ENCODE assay signal across 24 mouse cellular contexts in genomic region chr2:5930291-5931054, GRCm38 (mm10). TPM values are rescaled to one million over a fixed set of nuclear protein-coding genes. Genes with fewer than 3 reads are reported as not detected.
A peak's percentile ranks its signal among the peaks of the same experiment; 100 is the strongest.
DNase-seq lines count a peak whose midpoint lies in the region; ATAC-seq and TF ChIP-seq lines count a peak whose summit lies in the region.
"Had no signal": no experiment of that assay in that cellular context is flagged by ENCODE, and none has a peak within 500 bp of the region (broad histone marks: within the 10 kb centered on the region; RNA-seq: fewer than 3 reads in every experiment).

No protein-coding gene starts in this region.

- H3K27me3 ChIP-seq in kidney, embryonic 16.5 days (ENCODE audit: insufficient read depth, low read length) = no peaks in the 10 kb centered on the region
- no peaks in the 10 kb centered on the region for H3K27me3 ChIP-seq in CH12.LX (replicated peaks)
- H3K27me3 ChIP-seq in intestine, embryonic 15.5 days (replicated peaks) = no peaks in the 10 kb centered on the region
- no peaks in the 10 kb centered on the region for H3K27me3 ChIP-seq in small intestine, adult 2 months (ENCODE audit: control insufficient read depth, insufficient read depth, low read length)
- H3K27me3 ChIP-seq: hindbrain, embryonic 12.5 days; kidney, embryonic 15.5 days; limb, embryonic 12.5 days; liver, embryonic 13.5 days; lung, embryonic 15.5 days; midbrain, embryonic 15.5 days; neural tube, embryonic 15.5 days; stomach, embryonic 15.5 days had no signal

- H3K4me2 ChIP-seq in kidney, embryonic 16.5 days (replicated peaks; ENCODE audit: low read depth, low read length) = no peak overlapping the region
- peak overlapping the region; percentile 65 for H3K4me2 ChIP-seq in CH12.LX (ENCODE audit: insufficient read depth, low read depth, poor library complexity, severe bottlenecking)
- no peak overlapping the region for H3K4me2 ChIP-seq in intestine, embryonic 15.5 days (replicated peaks)
- H3K4me2 ChIP-seq: hindbrain, embryonic 12.5 days; kidney, embryonic 15.5 days; limb, embryonic 12.5 days; liver, embryonic 13.5 days; lung, embryonic 15.5 days; midbrain, embryonic 15.5 days; neural tube, embryonic 15.5 days; stomach, embryonic 15.5 days had no signal

- peak; percentile 96 for TF ChIP-seq EP300 in CH12.LX (IDR thresholded peaks at IDR 0.05; ENCODE audit: low read length)

- intact Hi-C loops in left cerebral cortex, adult 2 months (cut with DNase I) = no loop called here

- no peaks in the 10 kb centered on the region for H3K79me2 ChIP-seq in CH12.LX (replicated peaks; ENCODE audit: control insufficient read depth, extremely low read depth, insufficient read depth, poor library complexity, severe bottlenecking)

- dilution Hi-C loops in CH12.LX (cut with MboI; ENCODE audit: extremely low pct_ligation_motif_present, extremely low pct_unique_long_range_greater_than_20kb, low sequenced_read_pairs) = no loop called here

- ATAC-seq in kidney, embryonic 16.5 days (ENCODE audit: low FRiP score, low TSS enrichment) = peak; percentile 47; the same call in 1 of the 2 replicates
- ATAC-seq in intestine, embryonic 15.5 days = peak; percentile 13; the same call in 1 of the 2 replicates
- ATAC-seq: forebrain, embryonic 14.5 days; midbrain, embryonic 15.5 days had no signal

- in situ Hi-C loops in CH12.LX (cut with MboI; ENCODE audit: low pct_ligation_motif_present, low pct_unique_long_range_greater_than_20kb, low sequenced_read_pairs) = no loop called here

- DNase-seq in kidney, adult 18-20 months = no peak
- DNase-seq in CH12.LX (ENCODE audit: extremely low read depth) = peak; percentile 83
- DNase-seq in right cerebral cortex, adult 2 months (ENCODE audit: low spot score in 2 of 2) = no peak
- DNase-seq in left cerebral cortex, adult 2 months (ENCODE audit: extremely low spot score in 1 of 2, low spot score in 2 of 2) = no peak
- no peak for DNase-seq in embryo, embryonic 11 days
- DNase-seq: adrenal gland, postnatal 10 days; cerebellum, adult 11 months; cerebellum, postnatal 36 days; gastrocnemius, postnatal 14 days; liver, embryonic 13.5 days; thymus, adult 2 months had no signal

- no peak overlapping the region for H3K27ac ChIP-seq in kidney, embryonic 16.5 days (ENCODE audit: low read length)
- peak overlapping the region; percentile 65 for H3K27ac ChIP-seq in CH12.LX (ENCODE audit: insufficient read depth, low read depth)
- peak overlapping the region; percentile 6; the same call in 1 of the 2 replicates for H3K27ac ChIP-seq in intestine, embryonic 15.5 days
- peak overlapping the region; percentile 25; the same call in 1 of the 2 replicates for H3K27ac ChIP-seq in small intestine, adult 2 months (ENCODE audit: insufficient read depth, low read depth, low read length)
- H3K27ac ChIP-seq in left cerebral cortex, adult 2 months = no peak overlapping the region
- H3K27ac ChIP-seq: hindbrain, embryonic 12.5 days; kidney, embryonic 15.5 days; limb, embryonic 12.5 days; liver, embryonic 13.5 days; lung, embryonic 15.5 days; midbrain, embryonic 15.5 days; neural tube, embryonic 15.5 days; stomach, embryonic 15.5 days had no signal

- no peak overlapping the region for H3K9ac ChIP-seq in kidney, embryonic 16.5 days (replicated peaks; ENCODE audit: low read length)
- H3K9ac ChIP-seq in CH12.LX (ENCODE audit: insufficient read depth, low read depth) = no peak overlapping the region
- H3K9ac ChIP-seq in intestine, embryonic 15.5 days = no peak overlapping the region
- H3K9ac ChIP-seq: hindbrain, embryonic 12.5 days; kidney, embryonic 15.5 days; limb, embryonic 12.5 days; liver, embryonic 13.5 days; lung, embryonic 15.5 days; midbrain, embryonic 15.5 days; neural tube, embryonic 15.5 days; stomach, embryonic 15.5 days had no signal

- no peaks in the 10 kb centered on the region for H3K9me3 ChIP-seq in kidney, embryonic 16.5 days (ENCODE audit: low read length)
- no peaks in the 10 kb centered on the region for H3K9me3 ChIP-seq in CH12.LX (replicated peaks; ENCODE audit: low read length)
- no peaks in the 10 kb centered on the region for H3K9me3 ChIP-seq in intestine, embryonic 15.5 days
- H3K9me3 ChIP-seq: hindbrain, embryonic 12.5 days; kidney, embryonic 15.5 days; limb, embryonic 12.5 days; liver, embryonic 13.5 days; lung, embryonic 15.5 days; megakaryocyte, embryonic 14.5 days; midbrain, embryonic 15.5 days; neural tube, embryonic 15.5 days; stomach, embryonic 15.5 days had no signal

- no peak overlapping the region for H3K4me3 ChIP-seq in kidney, embryonic 16.5 days (ENCODE audit: low read length)
- no peak overlapping the region for H3K4me3 ChIP-seq in CH12.LX (replicated peaks in 1 of 3; ENCODE audit: low read depth in 2 of 3, low read length in 2 of 3, poor library complexity in 1 of 3)
- H3K4me3 ChIP-seq in intestine, embryonic 15.5 days (replicated peaks) = no peak overlapping the region
- H3K4me3 ChIP-seq in small intestine, adult 2 months (ENCODE audit: low read depth, low read length) = no peak overlapping the region
- no peak overlapping the region for H3K4me3 ChIP-seq in left cerebral cortex, adult 2 months
- H3K4me3 ChIP-seq: erythroblast, embryonic 14.5 days; hindbrain, embryonic 12.5 days; kidney, embryonic 15.5 days; limb, embryonic 12.5 days; liver, embryonic 13.5 days; lung, embryonic 15.5 days; megakaryocyte, embryonic 14.5 days; midbrain, embryonic 15.5 days; neural tube, embryonic 15.5 days; stomach, embryonic 15.5 days had no signal

- 80% methylated on average over 18 of the region's 18 CpGs for WGBS in kidney, embryonic 16.5 days
- WGBS in intestine, embryonic 15.5 days = 81% methylated on average over 18 of the region's 18 CpGs
- 76% methylated on average over 18 of the region's 18 CpGs for WGBS in small intestine, adult 2 months

- peaks cover 6% of the 10 kb centered on the region; the same call in 1 of the 2 replicates for H3K36me3 ChIP-seq in kidney, embryonic 16.5 days (ENCODE audit: insufficient read depth, low read length)
- H3K36me3 ChIP-seq in CH12.LX (replicated peaks in 1 of 2; ENCODE audit: control insufficient read depth in 1 of 2, insufficient read depth in 1 of 2, low read length in 1 of 2) = no peaks in the 10 kb centered on the region
- no peaks in the 10 kb centered on the region for H3K36me3 ChIP-seq in intestine, embryonic 15.5 days
- H3K36me3 ChIP-seq in small intestine, adult 2 months (ENCODE audit: control insufficient read depth, insufficient read depth, low read length) = no peaks in the 10 kb centered on the region
- H3K36me3 ChIP-seq: lung, embryonic 15.5 days; stomach, embryonic 15.5 days had no signal

- H3K4me1 ChIP-seq in kidney, embryonic 16.5 days (ENCODE audit: insufficient read depth, low read length) = 0 out of 2 replicates have a peak, but pooled peaks cover 3% of the 10 kb centered on the region
- H3K4me1 ChIP-seq in CH12.LX (ENCODE audit: control insufficient read depth in 1 of 2, insufficient read depth in 2 of 2) = peaks cover 30 to 45% of the 10 kb centered on the region in 2 experiments
- H3K4me1 ChIP-seq in intestine, embryonic 15.5 days (replicated peaks) = no peaks in the 10 kb centered on the region; the same call in 1 of the 2 replicates
- no peaks in the 10 kb centered on the region for H3K4me1 ChIP-seq in small intestine, adult 2 months (ENCODE audit: control insufficient read depth, insufficient read depth, insufficient read length, low read length)
- H3K4me1 ChIP-seq: hindbrain, embryonic 12.5 days; limb, embryonic 12.5 days; liver, embryonic 13.5 days; lung, embryonic 15.5 days; midbrain, embryonic 15.5 days; neural tube, embryonic 15.5 days; stomach, embryonic 15.5 days had no signal

- TF ChIP-seq CTCF in CH12.LX (conservative IDR thresholded peaks at IDR 0.05 in 1 of 2, IDR thresholded peaks at IDR 0.05 in 1 of 2; ENCODE audit: low read depth in 2 of 2, low read length in 2 of 2) = no peak
- no peak for TF ChIP-seq CTCF in small intestine, adult 2 months (IDR thresholded peaks at IDR 0.05; ENCODE audit: extremely low read depth, insufficient read length, insufficient replicate concordance, low read depth, low read length)
- no peak for TF ChIP-seq CTCF in left cerebral cortex, adult 2 months (IDR thresholded peaks at IDR 0.05)

- no peak for TF ChIP-seq RAD21 in CH12.LX (IDR thresholded peaks at IDR 0.05; ENCODE audit: low read depth, low read length)

- TF ChIP-seq POLR2A in CH12.LX (IDR thresholded peaks at IDR 0.05; ENCODE audit: low read depth, low read length) = peak; percentile 24; the same call in 1 of the 2 replicates
- no peak for TF ChIP-seq POLR2A in small intestine, adult 2 months (IDR thresholded peaks at IDR 0.05; ENCODE audit: low read depth, low read length)

TF ChIP-seq in CH12.LX, 34 proteins besides CTCF, POLR2A, EP300 and RAD21 (continues in another document):
- TF ChIP-seq MEF2A (IDR thresholded peaks at IDR 0.05; ENCODE audit: borderline replicate concordance, low read depth, low read length) = peak; percentile 91
- no peak for TF ChIP-seq GABPA (IDR thresholded peaks at IDR 0.05; ENCODE audit: insufficient replicate concordance, low read depth, low read length)
- TF ChIP-seq PAX5 (IDR thresholded peaks at IDR 0.05; ENCODE audit: low read length) = no peak
- no peak for TF ChIP-seq POLR2AphosphoS2 (IDR thresholded peaks at IDR 0.05; ENCODE audit: low read depth, low read length)

RNA-seq across cellular contexts. Expression of gene Dhtkd1, which starts 12.1 kb away (rescaled TPM):
- 2.9 and 4.5 TPM in 2 replicates for polyA plus RNA-seq in kidney, embryonic 16.5 days (2015; fragmentation: Nextera tagmentation; extraction: Ambion mirVana)
- total RNA-seq in CH12.LX (2012; rRNA removed) (0.21 and 0.38 TPM in 2 replicates), CH12.LX (2014; rRNA removed) (0.11 and 0.35 TPM in 2 replicates)
- 0.15 and 0.17 TPM in 2 replicates for polyA plus RNA-seq in CH12.LX (2012; ENCODE audit: insufficient read length, low read depth)
- polyA plus RNA-seq in intestine, embryonic 15.5 days (2015; fragmentation: Nextera tagmentation; extraction: Ambion mirVana) = 2.8 and 3.5 TPM in 2 replicates
- 0.13 and 0.83 TPM in 2 replicates for polyA plus RNA-seq in small intestine, adult 2 months (2012; rRNA removed)
- 10 to 100 TPM; 10.5 to 13.2 TPM for total RNA-seq in left cerebral cortex, adult 2 months (2021)
- polyA plus RNA-seq: erythroblast, embryonic 14.5 days had no signal

RNA-seq across cellular contexts. Expression of gene Upf2, which starts 20.8 kb away (rescaled TPM):
- 11.0 TPM in 2 replicates for polyA plus RNA-seq in kidney, embryonic 16.5 days (2015; fragmentation: Nextera tagmentation; extraction: Ambion mirVana)
- total RNA-seq in CH12.LX (2012; rRNA removed) (9.3 and 11.7 TPM in 2 replicates), CH12.LX (2014; rRNA removed) (11.8 and 13.4 TPM in 2 replicates)
- 27.0 and 30.4 TPM in 2 replicates for polyA plus RNA-seq in CH12.LX (2012; ENCODE audit: insufficient read length, low read depth)
- 8.4 and 9.1 TPM in 2 replicates for polyA plus RNA-seq in intestine, embryonic 15.5 days (2015; fragmentation: Nextera tagmentation; extraction: Ambion mirVana)
- polyA plus RNA-seq in small intestine, adult 2 months (2012; rRNA removed) = 0.57 and 1.2 TPM in 2 replicates
- 10 to 100 TPM; 43.9 to 44.1 TPM for total RNA-seq in left cerebral cortex, adult 2 months (2021)

RNA-seq across cellular contexts. Expression of gene Sec61a2, which starts 35.2 kb away (rescaled TPM):
- polyA plus RNA-seq in kidney, embryonic 16.5 days (2015; fragmentation: Nextera tagmentation; extraction: Ambion mirVana) = 77.6 and 91.8 TPM in 2 replicates
- total RNA-seq in CH12.LX (2012; rRNA removed) (20.8 and 23.3 TPM in 2 replicates), CH12.LX (2014; rRNA removed) (44.6 and 53.8 TPM in 2 replicates)
- 46.2 and 53.5 TPM in 2 replicates for polyA plus RNA-seq in CH12.LX (2012; ENCODE audit: insufficient read length, low read depth)
- 62.3 and 64.8 TPM in 2 replicates for polyA plus RNA-seq in intestine, embryonic 15.5 days (2015; fragmentation: Nextera tagmentation; extraction: Ambion mirVana)
- polyA plus RNA-seq in small intestine, adult 2 months (2012; rRNA removed) = 4.7 and 10.7 TPM in 2 replicates
- 100 to 1,000 TPM in 1 of 2 experiments, 10 to 100 TPM in 1; 98.1 to 104 TPM for total RNA-seq in left cerebral cortex, adult 2 months (2021)

Comparison
In these comparisons a context has a peak if more than half of its experiments do, and no peak if none do; other contexts are left out.
1. H3K27ac ChIP-seq: peak in CH12.LX (single experiment), intestine, embryonic 15.5 days (single experiment) and small intestine, adult 2 months (single experiment); none in kidney, embryonic 16.5 days (single experiment) and left cerebral cortex, adult 2 months (single experiment).